Mouse (Mus musculus): Measurements from ENCODE around the gene Hnrnph2.

DNA sequence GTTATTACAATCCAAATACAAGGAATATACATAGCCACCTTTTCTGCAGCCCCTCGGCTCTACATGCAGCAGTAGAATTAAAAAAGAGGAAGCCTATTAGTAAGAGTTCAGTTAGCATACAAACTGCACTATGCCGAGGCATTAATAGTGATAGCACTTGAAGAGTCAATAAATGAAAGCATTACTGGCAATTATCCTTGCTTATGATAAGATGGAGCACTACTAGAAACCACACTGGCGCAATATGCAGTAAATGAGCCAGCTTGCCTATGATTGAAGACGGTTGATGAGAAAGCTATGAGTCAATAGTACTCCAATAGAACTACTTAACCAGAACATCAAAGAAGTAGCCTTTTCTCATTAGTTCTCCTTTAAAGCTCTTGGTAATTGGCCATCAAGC, 23.1 kb upstream of the Hnrnph2 start:
- TF ChIP-seq CHD1 (IDR thresholded peaks at IDR 0.05; ENCODE audit: low read depth, low read length) (no peak), NRF1 (IDR thresholded peaks at IDR 0.05; ENCODE audit: insufficient read depth, low read depth, low read length, poor library complexity, severe bottlenecking) (no peak), CTCF (IDR thresholded peaks at IDR 0.05 in 2 of 3, conservative IDR thresholded peaks at IDR 0.05 in 1 of 3; ENCODE audit: control insufficient read depth in 1 of 3, insufficient read depth in 1 of 3, low read depth in 2 of 3, low read length in 3 of 3, poor library complexity in 1 of 3, severe bottlenecking in 1 of 3) (no peak), POLR2A (IDR thresholded peaks at IDR 0.05; ENCODE audit: control insufficient read depth in 1 of 2, insufficient read depth in 1 of 2, low read depth in 1 of 2, low read length in 2 of 2, poor library complexity in 1 of 2) (no peak), MAFK (IDR thresholded peaks at IDR 0.05; ENCODE audit: borderline replicate concordance, low read depth, low read length) (no peak), HCFC1 (IDR thresholded peaks at IDR 0.05; ENCODE audit: low read depth, low read length) (no peak), NELFE (IDR thresholded peaks at IDR 0.05; ENCODE audit: low read depth, low read length) (no peak), POLR2AphosphoS2 (IDR thresholded peaks at IDR 0.05; ENCODE audit: low read length) (no peak)
